Mouse (Mus musculus) heart, embryonic 13.5 days (tissue): ENCODE measurements at regions not wholly inside any gene's neighbourhood (a gene's known extent, or its start where the extent isn't known, plus 50 kb on each side); places are given as distances from the start of the nearest gene placed in this dataset.

ENCODE experiments used
- ATAC-seq: fragments of 200-750 bp; cut with Nextera tagmentation; 2 replicates; pipeline ENCODE4 v1.8.0; 2017; ENCODE audit warnings: moderate TSS enrichment; ENCODE audit not compliant: insufficient number of reproducible peaks, low FRiP score, low TSS enrichment; ENCODE audit errors: extremely low read depth
- H3K27ac ChIP-seq: fragments of 300-500 bp; sonication (generic); replicated peaks from 2 replicates; pipeline ENCODE4 v1.5.1; 2015; ENCODE audit warnings: moderate library complexity, mild to moderate bottlenecking, inconsistent platforms
- H3K27me3 ChIP-seq: fragments of 300-500 bp; sonication (generic); replicated peaks from 2 replicates; pipeline ENCODE4 v1.6.1; 2015; ENCODE audit warnings: mild to moderate bottlenecking, inconsistent platforms
- H3K36me3 ChIP-seq: fragments of 300-500 bp; sonication (generic); 2 replicates; pipeline ENCODE4 v1.6.1; 2015; ENCODE audit warnings: mild to moderate bottlenecking, inconsistent platforms
- H3K4me1 ChIP-seq: fragments of 300-500 bp; sonication (generic); 2 replicates; pipeline ENCODE4 v1.6.1; 2015; ENCODE audit warnings: inconsistent platforms
- H3K4me2 ChIP-seq: fragments of 300-500 bp; sonication (generic); 2 replicates; pipeline ENCODE4 v1.6.1; 2015; ENCODE audit warnings: inconsistent platforms, mild to moderate bottlenecking, moderate library complexity
- H3K4me3 ChIP-seq: fragments of 300-500 bp; sonication (generic); 2 replicates; pipeline ENCODE4 v1.5.1; 2015; ENCODE audit warnings: moderate library complexity, mild to moderate bottlenecking, inconsistent platforms
- H3K9ac ChIP-seq: fragments of 300-500 bp; sonication (generic); 2 replicates; pipeline ENCODE4 v1.6.1; 2015; ENCODE audit warnings: inconsistent platforms, mild to moderate bottlenecking, moderate library complexity
- H3K9me3 ChIP-seq: fragments of 300-500 bp; sonication (generic); 2 replicates; pipeline ENCODE4 v1.6.1; 2016; ENCODE audit warnings: inconsistent platforms
- WGBS: fragments of 180-500 bp; shearing (Covaris S2); methylation state at CpG from one replicate; pipeline ENCODE4 v1.1.7; 2015; ENCODE audit warnings: mixed read lengths; 5-methylcytosine and 5-hydroxymethylcytosine counted together

GRCm38 (mm10) chr15:63360402-63360801 lies 484.6 kb downstream of the Gsdmc2 start:
- ATAC-seq, result no peak
- 55% methylated on average over 7 of the region's 7 CpGs for WGBS
- no peaks in the 10 kb centered on the region for H3K9me3 ChIP-seq
- peaks cover 16% of the 10 kb centered on the region for H3K4me1 ChIP-seq
- H3K27me3 ChIP-seq, result no peaks in the 10 kb centered on the region
- H3K9ac ChIP-seq, result no peak overlapping the region
- H3K36me3 ChIP-seq, result no peaks in the 10 kb centered on the region
- no peak overlapping the region for H3K4me3 ChIP-seq
- peak overlapping the region; percentile 25; the same call in 1 of the 2 replicates for H3K27ac ChIP-seq
- no peak overlapping the region for H3K4me2 ChIP-seq

GRCm38 (mm10) chr15:63341730-63342129 lies 503.2 kb downstream of the Gsdmc2 start:
- Histone ChIP-seq H3K9me3 (no peaks in the 10 kb centered on the region), H3K4me3 (no peak overlapping the region), H3K4me2 (no peak overlapping the region), H3K27ac (no peak overlapping the region), H3K4me1 (peaks cover 23% of the 10 kb centered on the region), H3K27me3 (no peaks in the 10 kb centered on the region), H3K9ac (no peak overlapping the region), H3K36me3 (no peaks in the 10 kb centered on the region)
- 30% methylated on average over 2 of the region's 2 CpGs for WGBS
- ATAC-seq, result no peak

DNA sequence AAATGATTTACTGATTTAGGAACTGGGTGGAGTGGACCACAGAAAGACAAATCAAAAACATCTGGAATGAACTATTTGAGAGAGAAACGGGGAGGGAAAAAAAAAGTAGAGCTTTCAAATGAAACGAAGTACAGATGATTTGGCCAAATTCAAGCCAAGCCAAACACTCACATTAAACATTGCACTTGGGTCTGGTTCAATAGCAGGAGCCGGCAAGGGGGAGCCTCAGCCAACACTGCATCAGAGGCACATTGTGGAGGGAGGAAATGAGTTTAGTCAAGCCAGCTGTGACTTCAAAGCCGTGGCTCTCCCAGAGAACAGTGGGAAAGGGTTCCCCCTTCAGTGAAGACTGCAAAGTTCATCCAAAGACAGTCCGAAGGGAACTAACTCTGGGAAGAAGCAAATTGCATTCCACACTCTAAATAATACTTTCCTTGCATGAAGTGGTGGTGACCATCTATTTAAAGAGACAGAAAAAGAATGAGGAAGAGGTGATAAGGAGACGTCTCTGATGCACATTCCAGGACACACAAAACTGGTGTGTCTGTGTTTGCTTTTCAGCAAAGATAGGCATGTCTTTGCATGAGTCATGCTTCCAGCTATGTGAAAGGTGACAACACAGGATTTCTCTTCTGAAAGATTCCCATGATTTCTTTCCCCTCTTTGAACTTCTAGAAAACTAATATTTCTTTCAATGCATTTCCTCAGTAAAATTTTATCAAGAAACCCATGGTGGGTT lies 504.5 kb downstream of the Gsdmc2 start:
- peak overlapping the region; percentile 19; the same call in 1 of the 2 replicates for H3K4me2 ChIP-seq
- H3K36me3 ChIP-seq, result no peaks in the 10 kb centered on the region
- no peaks in the 10 kb centered on the region for H3K27me3 ChIP-seq
- H3K4me1 ChIP-seq, result peaks cover 23% of the 10 kb centered on the region
- WGBS, result 11% methylated on average over 6 of the region's 6 CpGs
- H3K27ac ChIP-seq, result peak overlapping the region; percentile 70
- no peak for ATAC-seq
- H3K9ac ChIP-seq, result no peak overlapping the region
- no peak overlapping the region for H3K4me3 ChIP-seq
- no peaks in the 10 kb centered on the region for H3K9me3 ChIP-seq

DNA sequence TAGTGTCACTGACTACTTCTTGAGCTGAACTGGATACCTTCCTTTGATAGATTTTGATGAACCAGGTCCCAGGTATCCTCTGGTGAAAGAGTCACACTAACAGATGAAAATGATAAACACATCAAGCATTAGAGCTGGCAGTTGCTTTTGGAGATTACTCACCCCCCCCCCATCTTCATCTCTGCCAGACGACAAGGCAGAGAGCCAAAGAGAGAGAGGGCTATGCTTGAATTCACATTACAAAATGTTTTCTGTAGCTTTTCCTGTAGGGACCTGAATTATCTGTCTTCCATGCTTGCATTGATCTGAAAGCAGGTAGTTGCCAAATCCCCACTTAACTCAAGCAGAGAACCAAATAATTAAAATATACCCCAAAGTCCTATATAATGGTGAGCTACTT lies 525.3 kb downstream of the Gsdmc2 start:
- no peaks in the 10 kb centered on the region for H3K27me3 ChIP-seq
- ATAC-seq, result no peak
- H3K4me1 ChIP-seq, result no peaks in the 10 kb centered on the region
- H3K9me3 ChIP-seq, result no peaks in the 10 kb centered on the region
- no peak overlapping the region for H3K4me3 ChIP-seq
- no peak overlapping the region for H3K4me2 ChIP-seq
- H3K27ac ChIP-seq, result no peak overlapping the region
- WGBS, result 39% methylated on average over 1 of the region's 1 CpGs
- no peak overlapping the region for H3K9ac ChIP-seq
- H3K36me3 ChIP-seq, result no peaks in the 10 kb centered on the region

GRCm38 (mm10) chr15:63310426-63310825 lies 534.6 kb downstream of the Gsdmc2 start:
- Histone ChIP-seq H3K4me3 (no peak overlapping the region), H3K9me3 (no peaks in the 10 kb centered on the region), H3K4me1 (no peaks in the 10 kb centered on the region), H3K27ac (no peak overlapping the region), H3K4me2 (no peak overlapping the region), H3K9ac (no peak overlapping the region), H3K36me3 (no peaks in the 10 kb centered on the region), H3K27me3 (no peaks in the 10 kb centered on the region)
- 72% methylated on average over 2 of the region's 2 CpGs for WGBS
- no peak for ATAC-seq

GRCm38 (mm10) chr15:63299311-63299710 lies 545.7 kb downstream of the Gsdmc2 start:
- no peaks in the 10 kb centered on the region for H3K9me3 ChIP-seq
- no peak overlapping the region for H3K4me2 ChIP-seq
- H3K27me3 ChIP-seq, result no peaks in the 10 kb centered on the region
- H3K36me3 ChIP-seq, result no peaks in the 10 kb centered on the region
- 71% methylated on average over 4 of the region's 4 CpGs for WGBS
- H3K4me1 ChIP-seq, result 0 out of 2 replicates have a peak, but pooled peaks cover 4% of the 10 kb centered on the region
- H3K4me3 ChIP-seq, result no peak overlapping the region
- no peak overlapping the region for H3K27ac ChIP-seq
- ATAC-seq, result no peak
- H3K9ac ChIP-seq, result no peak overlapping the region

- Histone ChIP-seq H3K9ac (no peak overlapping the region), H3K9me3 (no peaks in the 10 kb centered on the region), H3K4me3 (no peak overlapping the region), H3K27me3 (no peaks in the 10 kb centered on the region), H3K36me3 (no peaks in the 10 kb centered on the region), H3K27ac (no peak overlapping the region), H3K4me1 (no peaks in the 10 kb centered on the region), H3K4me2 (no peak overlapping the region)
- ATAC-seq, result no peak
Measured at GRCm38 (mm10) chr15:63288534-63288933, 556.4 kb downstream of the Gsdmc2 start.

- H3K27ac ChIP-seq, result no peak overlapping the region
- H3K9ac ChIP-seq, result no peak overlapping the region
- no peak overlapping the region for H3K4me2 ChIP-seq
- no peaks in the 10 kb centered on the region for H3K9me3 ChIP-seq
- no peaks in the 10 kb centered on the region for H3K27me3 ChIP-seq
- H3K4me1 ChIP-seq, result no peaks in the 10 kb centered on the region
- H3K36me3 ChIP-seq, result no peaks in the 10 kb centered on the region
- WGBS, result 71% methylated on average over 1 of the region's 1 CpGs
- H3K4me3 ChIP-seq, result no peak overlapping the region
- no peak for ATAC-seq
Measured at GRCm38 (mm10) chr15:63286026-63286425, 559.0 kb downstream of the Gsdmc2 start.

DNA sequence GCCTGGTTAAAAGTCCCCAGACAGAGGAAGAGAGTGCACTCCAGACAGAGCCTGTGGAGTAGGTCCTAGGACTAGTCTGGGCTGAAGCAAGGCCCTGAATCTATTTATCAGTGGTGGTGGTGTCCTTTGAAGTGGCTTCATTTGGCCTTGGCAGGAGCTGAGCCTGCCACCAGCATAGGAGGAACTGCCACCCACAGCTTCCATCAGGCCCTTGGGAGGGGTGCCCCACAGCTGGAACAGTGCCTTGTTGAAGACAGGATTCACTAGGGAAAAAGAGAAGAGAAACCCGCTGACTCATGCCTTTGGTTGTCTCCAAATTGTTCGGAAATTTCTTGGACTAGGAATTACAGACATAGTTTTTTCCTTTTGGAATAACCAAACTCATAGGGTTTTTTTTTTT lies 574.6 kb downstream of the Gsdmc2 start:
- H3K27me3 ChIP-seq, result no peaks in the 10 kb centered on the region
- no peak overlapping the region for H3K4me2 ChIP-seq
- no peak overlapping the region for H3K27ac ChIP-seq
- H3K9me3 ChIP-seq, result no peaks in the 10 kb centered on the region
- no peak overlapping the region for H3K9ac ChIP-seq
- no peak overlapping the region for H3K4me3 ChIP-seq
- no peaks in the 10 kb centered on the region for H3K36me3 ChIP-seq
- WGBS, result 80% methylated on average over 2 of the region's 2 CpGs
- no peak for ATAC-seq
- H3K4me1 ChIP-seq, result peaks cover 8% of the 10 kb centered on the region; the same call in 1 of the 2 replicates

DNA sequence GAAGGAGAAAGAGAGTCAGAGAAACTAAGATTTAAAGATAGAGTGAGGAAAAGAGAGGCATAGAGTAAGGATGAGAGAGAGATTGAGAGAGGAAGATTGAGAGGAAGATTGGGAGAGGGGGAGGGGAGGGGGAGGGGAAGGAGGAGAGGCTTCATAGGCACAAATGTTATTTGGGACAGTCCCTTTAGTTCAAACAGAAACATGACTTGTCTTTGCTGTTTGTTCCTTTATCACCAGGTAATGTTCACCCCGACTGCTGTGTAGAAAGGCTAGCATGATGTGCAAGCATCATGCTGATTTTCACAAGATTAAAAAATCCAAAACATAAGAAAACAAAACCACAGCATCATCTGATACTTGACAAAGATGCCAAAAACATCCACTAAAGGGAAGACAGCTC lies 579.1 kb downstream of the Gsdmc2 start:
- Histone ChIP-seq H3K27me3 (no peaks in the 10 kb centered on the region), H3K27ac (no peak overlapping the region), H3K9ac (no peak overlapping the region), H3K4me1 (no peaks in the 10 kb centered on the region), H3K4me2 (no peak overlapping the region), H3K36me3 (no peaks in the 10 kb centered on the region), H3K9me3 (no peaks in the 10 kb centered on the region), H3K4me3 (no peak overlapping the region)
- no peak for ATAC-seq
- 72% methylated on average over 1 of the region's 1 CpGs for WGBS

- WGBS, result 74% methylated on average over 2 of the region's 2 CpGs
- peaks cover 3% of the 10 kb centered on the region; the same call in 1 of the 2 replicates for H3K4me1 ChIP-seq
- no peak overlapping the region for H3K4me2 ChIP-seq
- H3K4me3 ChIP-seq, result no peak overlapping the region
- H3K27ac ChIP-seq, result no peak overlapping the region
- H3K27me3 ChIP-seq, result no peaks in the 10 kb centered on the region
- no peak for ATAC-seq
- no peaks in the 10 kb centered on the region for H3K36me3 ChIP-seq
- H3K9me3 ChIP-seq, result no peaks in the 10 kb centered on the region
- no peak overlapping the region for H3K9ac ChIP-seq
Measured at GRCm38 (mm10) chr15:63255736-63256135, 589.2 kb downstream of the Gsdmc2 start.

- Histone ChIP-seq H3K27me3 (no peaks in the 10 kb centered on the region), H3K4me3 (no peak overlapping the region), H3K9me3 (no peaks in the 10 kb centered on the region), H3K4me2 (no peak overlapping the region), H3K27ac (no peak overlapping the region), H3K36me3 (no peaks in the 10 kb centered on the region), H3K9ac (no peak overlapping the region), H3K4me1 (peaks cover 3% of the 10 kb centered on the region; the same call in 1 of the 2 replicates)
- ATAC-seq, result no peak
- WGBS, result 60% methylated on average over 1 of the region's 1 CpGs
Measured at GRCm38 (mm10) chr15:63252781-63253340, 592.1 kb downstream of the Gsdmc2 start.
